Mouse (Mus musculus): Measurements from ENCODE around the gene Trh.

Trh gene

DNA sequence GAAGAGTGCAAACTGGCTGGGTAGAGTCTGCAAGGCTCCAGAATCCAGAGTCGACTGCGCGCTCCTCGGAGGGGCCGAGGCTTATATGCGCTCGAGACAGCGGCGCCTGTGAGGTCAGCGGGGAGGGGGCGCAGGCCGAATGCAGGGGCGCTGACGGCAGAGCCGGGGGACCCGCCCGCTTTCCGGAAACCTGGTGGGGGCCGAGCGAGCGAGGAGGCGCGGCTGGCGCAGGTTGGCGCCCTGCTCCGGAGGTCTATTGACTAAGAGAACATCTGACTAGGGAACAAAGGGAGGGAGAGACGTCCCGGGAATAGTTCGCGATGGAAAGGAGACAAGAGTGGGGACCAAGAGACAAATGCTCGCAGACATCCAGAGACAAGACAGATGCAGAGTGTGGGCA lies at the start of gene Trh:
TSS of gene Trh (minus strand) at position 60 of the 400 bp plus-strand sequence.
- DNase-seq (ENCODE audit: low spot score): no peak

GRCm38 (mm10) chr6:92290826-92291225 lies 46.4 kb upstream of the Trh start:
- DNase-seq (ENCODE audit: low spot score): no peak

DNA sequence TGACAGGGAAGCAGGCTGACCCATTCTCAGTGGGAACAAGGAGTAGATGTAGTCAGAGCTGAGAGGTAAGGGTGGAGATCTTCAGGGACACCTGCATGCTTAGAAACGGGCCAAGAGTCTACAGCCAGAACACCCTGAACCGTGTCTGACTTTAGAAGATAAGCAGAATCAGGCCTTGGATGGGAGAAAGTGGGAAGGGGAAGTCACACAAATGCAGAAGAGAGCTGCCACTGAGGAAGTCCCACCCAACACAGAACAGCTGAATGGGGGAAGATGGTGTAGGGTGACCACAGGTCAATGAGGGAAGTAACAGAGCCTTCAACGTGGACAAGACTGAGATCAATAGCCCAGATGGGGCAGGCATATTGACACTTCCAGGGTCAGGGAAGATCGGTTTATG lies 42.4 kb upstream of the Trh start:
- DNase-seq (ENCODE audit: low spot score): no peak

- peak; percentile 43 for DNase-seq (ENCODE audit: low spot score)
Observed at GRCm38 (mm10) chr6:92286258-92286888, 41.9 kb upstream of the Trh start.

GRCm38 (mm10) chr6:92285559-92285958 lies 41.1 kb upstream of the Trh start:
- DNase-seq (ENCODE audit: low spot score): no peak

DNA sequence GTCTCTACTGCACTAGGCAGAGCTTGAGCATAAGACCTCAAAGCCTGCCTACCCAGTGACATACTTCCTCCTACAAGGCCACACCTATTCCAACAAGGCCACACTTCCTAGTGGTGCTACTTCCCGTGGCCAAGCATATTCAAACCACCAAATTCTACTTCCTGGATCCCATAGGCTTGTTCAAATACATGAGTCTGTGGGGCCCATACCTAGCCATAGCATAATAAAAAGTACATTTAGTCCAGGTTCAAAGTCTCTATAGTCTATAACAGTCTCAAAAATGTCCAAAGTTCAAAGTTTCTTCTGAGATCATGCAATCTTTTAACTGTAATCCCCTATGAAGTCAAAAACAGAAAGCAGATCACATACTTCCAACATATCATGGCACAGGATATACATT lies 32.7 kb upstream of the Trh start:
- DNase-seq (ENCODE audit: low spot score): no peak

DNA sequence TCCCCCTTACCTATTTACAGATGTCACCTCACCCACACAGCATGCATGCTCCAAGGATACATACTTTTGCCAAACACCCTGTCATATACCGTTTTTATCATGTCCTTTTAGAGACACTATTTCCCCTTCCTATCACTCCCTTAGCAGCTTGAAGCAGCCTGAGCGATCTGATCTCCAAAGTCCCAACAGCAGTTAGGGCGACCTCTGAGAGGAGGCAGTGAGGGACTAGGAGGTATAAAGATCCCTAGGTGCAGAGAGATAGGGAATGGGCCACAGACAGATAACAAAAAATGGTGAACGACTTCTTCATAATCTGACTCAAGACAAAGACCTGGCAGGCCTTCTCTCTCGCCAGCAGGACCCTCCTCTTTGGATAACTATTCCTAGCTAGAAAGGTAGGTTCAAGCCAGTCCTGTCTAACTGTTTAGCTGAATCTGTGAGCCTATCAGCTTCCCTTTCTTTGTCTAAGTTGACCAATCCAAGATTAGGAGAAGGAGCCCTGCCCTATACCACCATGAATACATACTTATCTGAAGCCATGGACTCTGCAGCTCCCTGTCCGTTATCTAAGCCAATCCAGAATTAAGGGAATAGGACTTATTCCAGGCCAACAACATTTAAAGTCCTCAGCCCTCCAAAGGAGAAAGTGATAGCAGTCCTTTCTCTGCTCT lies 29.3 kb upstream of the Trh start:
- no peak for DNase-seq (ENCODE audit: low spot score)

DNA sequence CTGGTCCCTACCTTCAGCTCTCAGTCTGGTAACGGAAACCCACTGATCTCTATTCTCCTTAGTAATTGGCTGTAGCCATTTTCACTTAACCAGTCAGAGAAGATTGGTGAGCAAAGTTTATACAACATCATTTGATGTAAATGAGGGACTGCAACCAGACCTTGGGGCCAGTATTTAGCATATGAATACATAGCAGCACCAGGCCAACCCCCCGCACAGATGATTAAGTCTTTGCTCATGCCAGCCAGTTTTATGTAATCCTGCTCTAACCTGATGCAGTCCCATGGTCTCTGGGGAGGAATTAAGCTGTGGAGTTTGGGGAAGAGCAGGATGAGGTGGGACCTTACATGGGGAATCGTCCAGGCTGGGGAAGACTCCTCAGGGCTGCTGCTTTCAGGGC lies 28.2 kb upstream of the Trh start:
- no peak for DNase-seq (ENCODE audit: low spot score)

DNA sequence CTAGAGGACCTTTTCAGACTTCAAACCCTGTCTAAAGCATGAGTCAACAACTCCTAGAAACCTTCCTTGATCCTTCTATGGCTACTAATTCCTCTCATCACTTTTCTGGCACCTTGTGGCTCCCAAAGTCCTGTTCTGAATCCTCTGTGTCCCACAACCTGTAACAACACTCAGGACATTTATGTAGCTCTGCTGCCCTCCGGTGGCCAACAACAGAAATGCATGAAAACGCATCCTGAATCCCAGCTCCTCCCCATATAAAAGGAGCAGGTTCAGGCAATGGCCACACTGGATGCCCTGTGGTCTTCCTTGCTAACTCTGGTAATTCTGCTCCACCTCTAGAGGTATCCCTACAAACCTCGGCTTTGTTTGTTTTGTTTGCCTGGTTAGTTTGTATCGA lies 24.6 kb upstream of the Trh start:
- peak; percentile 46 for DNase-seq (ENCODE audit: low spot score)

- DNase-seq (ENCODE audit: low spot score): no peak
Observed at GRCm38 (mm10) chr6:92268001-92268400, 23.6 kb upstream of the Trh start.

DNA sequence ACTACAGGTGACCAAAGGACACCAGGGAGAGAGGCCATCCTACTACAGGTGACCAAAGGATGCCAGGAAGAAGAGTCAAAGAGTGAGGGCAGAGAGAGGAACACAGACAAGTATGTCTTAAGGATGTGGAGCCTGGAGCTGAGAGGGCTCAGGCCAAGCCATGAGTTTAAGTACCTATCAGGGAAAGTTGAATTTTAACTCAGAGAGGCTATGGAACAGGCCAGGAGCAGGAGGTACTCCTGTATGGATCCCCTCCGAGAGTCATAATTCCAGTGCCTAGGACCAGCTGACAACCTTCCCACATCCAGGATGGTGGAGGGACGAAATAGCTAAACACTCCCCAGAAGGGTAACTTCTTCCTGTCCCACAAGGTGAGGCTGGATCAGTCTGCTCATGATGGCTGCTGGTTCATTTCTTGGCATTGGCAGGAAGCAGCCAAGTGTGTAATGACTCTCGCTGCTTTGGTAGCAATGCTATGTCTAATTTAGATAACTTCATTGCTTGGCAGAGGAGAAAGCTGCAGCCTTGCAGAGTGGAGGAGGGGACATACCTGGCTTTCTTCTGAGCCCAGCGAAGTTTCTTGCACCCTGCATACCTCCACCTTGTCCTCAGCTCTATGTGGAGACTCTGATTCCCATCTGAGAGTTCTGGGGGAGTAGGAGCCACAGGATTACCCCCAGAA lies 16.9 kb upstream of the Trh start:
- no peak for DNase-seq (ENCODE audit: low spot score)

DNA sequence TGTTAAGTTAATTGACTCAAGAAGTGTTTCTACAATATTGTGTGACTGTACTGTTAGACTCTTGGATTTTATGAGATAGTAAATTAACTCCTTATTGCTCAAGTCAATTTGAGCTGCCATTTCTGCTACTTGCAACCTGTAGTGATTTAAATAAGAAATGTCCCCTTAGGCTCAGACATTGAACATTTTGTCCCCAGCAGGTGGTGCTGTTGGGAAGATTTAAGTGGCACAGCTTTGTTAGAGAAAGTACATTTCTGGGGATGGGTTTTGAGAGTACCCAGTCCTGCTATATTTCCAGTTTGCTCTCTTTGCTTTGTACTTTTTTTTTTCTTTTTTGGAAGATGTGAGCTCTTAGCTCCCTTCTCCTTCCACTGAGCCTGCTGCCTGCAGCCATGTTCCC lies 10.9 kb upstream of the Trh start:
- DNase-seq (ENCODE audit: low spot score): no peak

DNA sequence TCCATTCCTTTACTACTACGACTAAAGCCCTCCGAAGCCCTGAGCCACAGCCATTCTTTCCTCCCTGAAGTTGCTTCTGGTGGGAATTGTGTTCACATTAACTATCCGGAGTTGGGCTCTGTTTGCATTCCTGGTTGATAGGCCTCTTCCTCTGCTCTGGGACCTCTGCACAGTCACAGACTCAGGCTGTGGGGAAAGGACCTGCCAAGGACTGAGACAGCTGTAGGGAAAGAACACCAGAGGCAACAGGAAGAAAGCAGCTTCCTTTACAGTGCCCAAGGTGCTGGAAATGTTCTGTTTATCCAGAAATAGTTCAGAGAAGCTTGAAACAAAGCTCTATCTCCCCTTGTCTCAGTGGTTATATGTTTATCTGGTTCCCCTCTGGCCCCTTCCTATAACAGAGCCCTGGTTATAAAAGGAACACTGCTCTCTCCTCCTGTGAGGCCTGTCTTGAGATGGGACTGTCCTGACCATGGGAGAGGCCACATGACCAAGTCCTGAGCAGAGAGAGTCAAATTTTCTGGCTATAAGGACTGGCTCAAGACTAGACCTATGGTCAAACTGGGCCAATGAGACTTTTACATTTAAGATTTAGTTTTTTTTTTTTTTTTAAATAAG lies 8.9 kb upstream of the Trh start:
- no peak for DNase-seq (ENCODE audit: low spot score)

GRCm38 (mm10) chr6:92247215-92247919 lies 2.9 kb upstream of the Trh start:
- no peak for DNase-seq (ENCODE audit: low spot score)

- DNase-seq (ENCODE audit: low spot score): no peak
Observed at GRCm38 (mm10) chr6:92246335-92246734, 1.9 kb upstream of the Trh start.

- DNase-seq (ENCODE audit: low spot score): no peak
Observed at GRCm38 (mm10) chr6:92241178-92241906, 3.1 kb downstream of the Trh start.

DNA sequence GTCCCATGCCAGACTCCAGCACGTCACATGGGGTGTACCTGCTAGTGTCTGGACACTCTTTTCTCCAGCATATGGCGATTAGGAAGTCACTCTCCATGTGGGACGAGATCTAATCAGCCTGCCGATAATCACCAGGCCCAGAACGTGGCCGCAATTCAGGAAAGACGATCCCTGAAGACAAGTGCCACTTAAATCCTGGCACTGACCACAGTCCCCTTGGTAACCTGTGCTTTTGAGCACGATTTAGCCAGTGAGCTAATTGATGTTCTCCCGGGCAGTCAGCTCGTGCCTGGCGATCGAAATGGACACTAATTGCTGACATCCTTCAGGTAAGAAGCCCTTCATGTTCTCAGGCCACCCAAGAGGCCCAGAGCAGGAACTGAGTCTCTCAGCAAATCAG lies 9.4 kb downstream of the Trh start:
- DNase-seq (ENCODE audit: low spot score): no peak

DNA sequence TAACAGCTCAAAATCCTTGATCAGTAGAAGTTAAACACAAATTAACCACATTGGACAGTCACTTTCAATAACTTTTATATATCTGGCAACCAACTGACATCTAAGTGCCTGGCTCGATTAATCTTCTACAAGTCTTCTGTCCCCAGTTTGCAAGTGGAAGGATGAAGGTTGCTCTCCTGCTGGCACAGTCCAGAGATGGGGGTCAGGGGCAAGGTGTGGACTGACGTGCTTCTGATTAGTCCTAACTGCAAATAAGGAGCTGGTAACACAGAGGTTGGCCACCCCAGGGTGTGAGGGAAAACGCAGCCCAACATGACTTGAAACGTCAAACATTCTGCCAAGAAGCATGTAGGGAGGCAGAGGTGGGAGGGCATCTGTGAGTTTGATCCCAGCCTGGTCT lies 12.7 kb downstream of the Trh start:
- no peak for DNase-seq (ENCODE audit: low spot score)

GRCm38 (mm10) chr6:92231356-92231755 lies 13.1 kb downstream of the Trh start:
- DNase-seq (ENCODE audit: low spot score): no peak

DNA sequence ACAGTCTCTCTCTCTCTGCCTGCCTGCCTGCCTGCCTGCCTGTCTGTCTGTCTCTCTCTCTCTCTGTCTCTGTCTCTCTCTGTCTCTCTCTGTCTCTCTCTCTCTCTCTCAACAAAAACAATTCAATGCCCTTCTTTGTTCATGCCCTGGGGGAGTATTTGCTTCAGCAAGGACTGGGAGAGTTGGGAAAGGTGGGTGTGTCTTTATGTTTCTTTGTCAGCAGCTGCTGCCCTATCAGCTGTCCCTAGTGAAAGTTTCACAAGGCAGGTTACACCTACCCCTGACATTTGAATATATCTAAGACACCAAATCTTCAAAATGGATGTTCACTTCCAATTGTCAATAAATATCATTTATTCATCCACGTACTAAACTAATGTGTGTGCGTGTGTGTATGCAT lies 14.9 kb downstream of the Trh start:
- DNase-seq (ENCODE audit: low spot score): no peak

DNA sequence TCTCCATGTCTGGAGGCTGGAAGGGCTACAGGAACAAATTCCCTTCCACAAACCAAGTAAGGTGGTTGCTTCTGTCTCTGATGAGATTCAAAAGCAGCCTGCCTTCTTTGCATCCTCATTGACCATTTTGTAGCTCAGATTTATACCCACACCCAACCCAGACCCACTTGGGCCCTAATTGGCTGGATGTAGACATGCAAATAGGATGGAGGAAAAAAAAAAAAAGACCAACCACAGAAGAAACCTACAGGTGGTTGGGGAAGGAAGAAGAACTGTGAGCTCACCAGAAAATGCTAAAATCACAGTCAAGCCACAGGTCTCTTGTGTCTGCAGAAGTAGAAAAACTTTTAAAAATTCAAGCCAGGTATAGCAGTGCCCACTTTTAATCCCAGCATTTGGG lies 15.3 kb downstream of the Trh start:
- DNase-seq (ENCODE audit: low spot score): no peak

GRCm38 (mm10) chr6:92224981-92225380 lies 19.5 kb downstream of the Trh start:
- DNase-seq (ENCODE audit: low spot score): no peak

All from layer of hippocampus, adult 9-10 months (tissue).